Mouse (Mus musculus) megakaryocyte, embryonic 14.5 days (primary cell): ENCODE results near the gene H2-M5.

ENCODE experiments used
- FLI1 ChIP-seq: IDR thresholded peaks from 2 replicates; pipeline ENCODE4 v1.6.1; 2012; ENCODE audit warnings: low read length, inconsistent platforms, mixed read lengths
- GATA1 ChIP-seq: IDR thresholded peaks from 3 replicates; pipeline ENCODE4 v1.6.1; 2012; ENCODE audit warnings: mixed read lengths, low read length, inconsistent platforms, borderline replicate concordance

DNA sequence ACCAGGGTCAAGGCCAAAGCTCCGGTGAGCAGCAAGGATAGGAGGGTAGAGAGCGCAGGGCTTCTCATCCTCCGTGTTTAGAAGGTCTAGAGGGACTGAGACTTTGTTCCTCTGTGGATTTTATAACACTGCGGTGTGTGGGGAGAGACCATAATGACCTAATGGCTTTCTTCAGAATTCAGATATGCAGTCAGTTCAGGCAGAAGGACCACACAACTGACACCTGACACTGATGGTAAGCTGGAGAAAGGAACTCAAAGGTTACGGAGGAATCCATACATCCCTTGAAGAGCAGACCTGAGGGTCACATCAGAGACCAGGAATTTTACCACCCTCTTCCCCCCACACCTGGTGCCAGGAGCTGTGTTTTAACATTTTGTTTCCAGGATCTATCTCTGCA is at the start of gene H2-M5:
- TF ChIP-seq GATA1 (no peak), FLI1 (no peak)
